Mouse (Mus musculus): ENCODE measurements around the gene Fam160b1. TPM values are rescaled to one million over a fixed set of nuclear protein-coding genes. Genes with fewer than 3 reads are reported as not detected.
A peak's percentile ranks its signal among the peaks of the same experiment; 100 is the strongest.

Fam160b1 gene
- polyA plus RNA-seq (2012; ENCODE audit: insufficient read depth, insufficient read length, missing spikeins): 9.0 and 9.3 TPM in 2 replicates

GRCm38 (mm10) chr19:57360341-57361130 is at the start of gene Fam160b1:
TSS of gene Fam160b1 (plus strand) at chr19:57360680.
- peak within 1 kb of the TSS; percentile 79 for H3K27ac ChIP-seq (replicated peaks; ENCODE audit: low read depth, low read length)
- peaks cover 26% of the 10 kb centered on the region for H3K4me1 ChIP-seq (ENCODE audit: control insufficient read depth, insufficient read depth, insufficient read length, low read length)
- peak within 1 kb of the TSS; percentile 97 for H3K4me3 ChIP-seq (ENCODE audit: insufficient read depth, low read depth, low read length)

GRCm38 (mm10) chr19:57313226-57313625 is 47.3 kb upstream of the Fam160b1 start:
- Histone ChIP-seq H3K4me1 (ENCODE audit: control insufficient read depth, insufficient read depth, insufficient read length, low read length) (peaks cover 31% of the 10 kb centered on the region), H3K4me3 (ENCODE audit: insufficient read depth, low read depth, low read length) (peak overlapping the region; percentile 88), H3K27ac (replicated peaks; ENCODE audit: low read depth, low read length) (peak overlapping the region; percentile 100)

GRCm38 (mm10) chr19:57313891-57314345 is 46.6 kb upstream of the Fam160b1 start:
- Histone ChIP-seq H3K27ac (replicated peaks; ENCODE audit: low read depth, low read length) (peak overlapping the region; percentile 100), H3K4me3 (ENCODE audit: insufficient read depth, low read depth, low read length) (peak overlapping the region; percentile 88), H3K4me1 (ENCODE audit: control insufficient read depth, insufficient read depth, insufficient read length, low read length) (peaks cover 29% of the 10 kb centered on the region)

- H3K4me3 ChIP-seq (ENCODE audit: insufficient read depth, low read depth, low read length): peak within 1 kb of the TSS; percentile 88
- H3K4me1 ChIP-seq (ENCODE audit: control insufficient read depth, insufficient read depth, insufficient read length, low read length): peaks cover 26% of the 10 kb centered on the region
- peak within 1 kb of the TSS; percentile 100 for H3K27ac ChIP-seq (replicated peaks; ENCODE audit: low read depth, low read length)
Observed at GRCm38 (mm10) chr19:57314346-57315012, 46.0 kb upstream of the Fam160b1 start, which contains the start of gene Ablim1. TSS of gene Ablim1 (minus strand) at chr19:57314919.

GRCm38 (mm10) chr19:57315013-57315565 is 45.4 kb upstream of the Fam160b1 start:
- Histone ChIP-seq H3K27ac (replicated peaks; ENCODE audit: low read depth, low read length) (peak overlapping the region; percentile 100), H3K4me3 (ENCODE audit: insufficient read depth, low read depth, low read length) (peak overlapping the region; percentile 88), H3K4me1 (ENCODE audit: control insufficient read depth, insufficient read depth, insufficient read length, low read length) (peaks cover 22% of the 10 kb centered on the region)

GRCm38 (mm10) chr19:57316597-57316996 is 43.9 kb upstream of the Fam160b1 start:
- Histone ChIP-seq H3K4me3 (ENCODE audit: insufficient read depth, low read depth, low read length) (no peak overlapping the region), H3K27ac (replicated peaks; ENCODE audit: low read depth, low read length) (no peak overlapping the region), H3K4me1 (ENCODE audit: control insufficient read depth, insufficient read depth, insufficient read length, low read length) (peaks cover 13% of the 10 kb centered on the region)

GRCm38 (mm10) chr19:57320656-57321382 is 39.7 kb upstream of the Fam160b1 start:
- no peak overlapping the region for H3K4me3 ChIP-seq (ENCODE audit: insufficient read depth, low read depth, low read length)

GRCm38 (mm10) chr19:57321839-57322238 is 38.6 kb upstream of the Fam160b1 start:
- no peak overlapping the region for H3K4me3 ChIP-seq (ENCODE audit: insufficient read depth, low read depth, low read length)
- H3K4me1 ChIP-seq (ENCODE audit: control insufficient read depth, insufficient read depth, insufficient read length, low read length): peaks cover 7% of the 10 kb centered on the region; the same call in 1 of the 2 replicates
- H3K27ac ChIP-seq (replicated peaks; ENCODE audit: low read depth, low read length): no peak overlapping the region

More at GRCm38 (mm10) chr19:57320656-57321382, 39.7 kb upstream of the Fam160b1 start:
- no peak overlapping the region for H3K27ac ChIP-seq (replicated peaks; ENCODE audit: low read depth, low read length)
- H3K4me1 ChIP-seq (ENCODE audit: control insufficient read depth, insufficient read depth, insufficient read length, low read length): peaks cover 11% of the 10 kb centered on the region; the same call in 1 of the 2 replicates

GRCm38 (mm10) chr19:57322491-57322890 is 38.0 kb upstream of the Fam160b1 start:
- H3K4me1 ChIP-seq (ENCODE audit: control insufficient read depth, insufficient read depth, insufficient read length, low read length): peaks cover 7% of the 10 kb centered on the region; the same call in 1 of the 2 replicates
- no peak overlapping the region for H3K4me3 ChIP-seq (ENCODE audit: insufficient read depth, low read depth, low read length)
- H3K27ac ChIP-seq (replicated peaks; ENCODE audit: low read depth, low read length): no peak overlapping the region

- peaks cover 7% of the 10 kb centered on the region; the same call in 1 of the 2 replicates for H3K4me1 ChIP-seq (ENCODE audit: control insufficient read depth, insufficient read depth, insufficient read length, low read length)
- no peak overlapping the region for H3K27ac ChIP-seq (replicated peaks; ENCODE audit: low read depth, low read length)
- H3K4me3 ChIP-seq (ENCODE audit: insufficient read depth, low read depth, low read length): no peak overlapping the region
Observed at GRCm38 (mm10) chr19:57323087-57323486, 37.4 kb upstream of the Fam160b1 start.

GRCm38 (mm10) chr19:57325748-57326300 is 34.7 kb upstream of the Fam160b1 start:
- Histone ChIP-seq H3K27ac (replicated peaks; ENCODE audit: low read depth, low read length) (no peak overlapping the region), H3K4me3 (ENCODE audit: insufficient read depth, low read depth, low read length) (no peak overlapping the region), H3K4me1 (ENCODE audit: control insufficient read depth, insufficient read depth, insufficient read length, low read length) (peaks cover 7% of the 10 kb centered on the region; the same call in 1 of the 2 replicates)

GRCm38 (mm10) chr19:57327679-57328078 is 32.8 kb upstream of the Fam160b1 start:
- H3K27ac ChIP-seq (replicated peaks; ENCODE audit: low read depth, low read length): no peak overlapping the region
- no peak overlapping the region for H3K4me3 ChIP-seq (ENCODE audit: insufficient read depth, low read depth, low read length)
- H3K4me1 ChIP-seq (ENCODE audit: control insufficient read depth, insufficient read depth, insufficient read length, low read length): peaks cover 7% of the 10 kb centered on the region; the same call in 1 of the 2 replicates

- Histone ChIP-seq H3K4me3 (ENCODE audit: insufficient read depth, low read depth, low read length) (no peak overlapping the region), H3K27ac (replicated peaks; ENCODE audit: low read depth, low read length) (no peak overlapping the region), H3K4me1 (ENCODE audit: control insufficient read depth, insufficient read depth, insufficient read length, low read length) (peaks cover 4% of the 10 kb centered on the region; the same call in 1 of the 2 replicates)
Observed at GRCm38 (mm10) chr19:57328269-57328668, 32.2 kb upstream of the Fam160b1 start.

- Histone ChIP-seq H3K4me3 (ENCODE audit: insufficient read depth, low read depth, low read length) (peak overlapping the region; percentile 32; the same call in 1 of the 2 replicates), H3K27ac (replicated peaks; ENCODE audit: low read depth, low read length) (no peak overlapping the region)
Observed at GRCm38 (mm10) chr19:57328792-57329191, 31.7 kb upstream of the Fam160b1 start.

More at GRCm38 (mm10) chr19:57328792-57329191, 31.7 kb upstream of the Fam160b1 start:
- peaks cover 4% of the 10 kb centered on the region; the same call in 1 of the 2 replicates for H3K4me1 ChIP-seq (ENCODE audit: control insufficient read depth, insufficient read depth, insufficient read length, low read length)
